Mouse (Mus musculus) midbrain, postnatal 0 days (tissue): ENCODE measurements around the gene Plin4. TPM values are rescaled to one million over a fixed set of nuclear protein-coding genes. Genes with fewer than 3 reads are reported as not detected.

Experiments used
- ATAC-seq: fragments of 200-750 bp; cut with Nextera tagmentation; 2 replicates; pipeline ENCODE4 v1.8.0; 2017; ENCODE audit warnings: moderate number of reproducible peaks, mild to moderate bottlenecking, moderate TSS enrichment, moderate library complexity; ENCODE audit not compliant: low FRiP score
- DNase-seq: peaks from one replicate; pipeline ENCODE4 v3.0.0-alpha.2; 2015; ENCODE audit warnings: low spot score
- H3K27ac ChIP-seq: fragments of 300-500 bp; sonication (generic); 2 replicates; pipeline ENCODE4 v1.5.1; 2014; ENCODE audit warnings: low read depth, mild to moderate bottlenecking, low read length, mixed read lengths
- H3K27me3 ChIP-seq: fragments of 300-500 bp; sonication (generic); 2 replicates; pipeline ENCODE4 v1.6.1; 2014; ENCODE audit warnings: low read length, control low read depth, mixed read lengths; ENCODE audit not compliant: insufficient read depth
- H3K36me3 ChIP-seq: fragments of 300-500 bp; sonication (generic); 2 replicates; pipeline ENCODE4 v1.6.1; 2014; ENCODE audit warnings: low read length, control low read depth, mixed read lengths; ENCODE audit not compliant: insufficient read depth
- H3K4me1 ChIP-seq: fragments of 300-500 bp; sonication (generic); 2 replicates; pipeline ENCODE4 v1.6.1; 2014; ENCODE audit warnings: mild to moderate bottlenecking, control low read depth, antibody characterized with exemption, low read length, mixed read lengths; ENCODE audit not compliant: insufficient read depth
- H3K4me2 ChIP-seq: fragments of 300-500 bp; sonication (generic); 2 replicates; pipeline ENCODE4 v1.6.1; 2014; ENCODE audit warnings: low read depth, mild to moderate bottlenecking, low read length, mixed read lengths; ENCODE audit not compliant: poor library complexity, severe bottlenecking
- H3K4me3 ChIP-seq: fragments of 300-500 bp; sonication (generic); 2 replicates; pipeline ENCODE4 v1.5.1; 2014; ENCODE audit warnings: low read depth, mild to moderate bottlenecking, low read length, moderate library complexity
- H3K9ac ChIP-seq: fragments of 300-500 bp; sonication (generic); replicated peaks from 2 replicates; pipeline ENCODE4 v1.6.1; 2014; ENCODE audit warnings: mild to moderate bottlenecking, low read length, moderate library complexity, mixed read lengths; ENCODE audit not compliant: poor library complexity, severe bottlenecking
- H3K9me3 ChIP-seq: fragments of 300-500 bp; sonication (generic); 2 replicates; pipeline ENCODE4 v1.6.1; 2016; ENCODE audit warnings: low read length, control low read depth
- CTCF ChIP-seq: IDR thresholded peaks from 2 replicates; pipeline ENCODE4 v1.5.1; 2016; ENCODE audit warnings: antibody characterized with exemption, mild to moderate bottlenecking
- WGBS: fragments of 180-500 bp; shearing (Covaris S2); extraction: QIAGEN DNeasy Blood & Tissue Kit; methylation state at CpG from one replicate; pipeline ENCODE4 v1.1.7; 2014; 5-methylcytosine and 5-hydroxymethylcytosine counted together
- polyA plus RNA-seq: library from polyadenylated mRNA; unstranded; fragments of >200 nt; fragmentation: Nextera tagmentation; extraction: Ambion mirVana; gene quantifications from 2 replicates; pipeline ENCODE4 v1.2.1, GENCODE M21; 2015
- total RNA-seq: library from RNA; depleted of rRNA; stranded (reverse); fragments of >200 nt; gene quantifications from 2 replicates; pipeline ENCODE4 v1.2.3, GENCODE M21; 2014

The Plin4 gene
- total and polyA plus RNA-seq, 2 experiments from 2014 or later, result 0.04 to 0.55 TPM

GRCm38 (mm10) chr17:56119431-56119830 lies 9.8 kb upstream of the Plin4 start:
- Histone ChIP-seq H3K9me3 (peaks cover 6% of the 10 kb centered on the region; the same call in 1 of the 2 replicates), H3K4me1 (peaks cover 4% of the 10 kb centered on the region; the same call in 1 of the 2 replicates), H3K27me3 (peaks cover 38% of the 10 kb centered on the region), H3K4me2 (no peak overlapping the region), H3K9ac (no peak overlapping the region), H3K4me3 (no peak overlapping the region), H3K27ac (no peak overlapping the region), H3K36me3 (peaks cover 8% of the 10 kb centered on the region)
- no peak for ATAC-seq
- TF ChIP-seq CTCF, result no peak
- WGBS, result 50% methylated on average over 12 of the region's 12 CpGs
- no peak for DNase-seq

GRCm38 (mm10) chr17:56117251-56117710 lies 7.7 kb upstream of the Plin4 start, which contains the start of gene Plin5:
Plin5 (minus strand) TSS chr17:56117596.
- Histone ChIP-seq H3K9ac (no peak within 1 kb of the TSS), H3K27me3 (peaks cover 38% of the 10 kb centered on the region), H3K27ac (no peak within 1 kb of the TSS), H3K36me3 (no peaks in the 10 kb centered on the region), H3K4me1 (peaks cover 4% of the 10 kb centered on the region; the same call in 1 of the 2 replicates), H3K4me2 (peak within 1 kb of the TSS; percentile 54), H3K9me3 (0 out of 2 replicates have a peak, but pooled peaks cover 3% of the 10 kb centered on the region), H3K4me3 (peak within 1 kb of the TSS; percentile 25)
- 3% methylated on average over 27 of the region's 27 CpGs for WGBS
- no peak for TF ChIP-seq CTCF
- DNase-seq (peak; percentile 59), ATAC-seq (peak; percentile 61)

DNA sequence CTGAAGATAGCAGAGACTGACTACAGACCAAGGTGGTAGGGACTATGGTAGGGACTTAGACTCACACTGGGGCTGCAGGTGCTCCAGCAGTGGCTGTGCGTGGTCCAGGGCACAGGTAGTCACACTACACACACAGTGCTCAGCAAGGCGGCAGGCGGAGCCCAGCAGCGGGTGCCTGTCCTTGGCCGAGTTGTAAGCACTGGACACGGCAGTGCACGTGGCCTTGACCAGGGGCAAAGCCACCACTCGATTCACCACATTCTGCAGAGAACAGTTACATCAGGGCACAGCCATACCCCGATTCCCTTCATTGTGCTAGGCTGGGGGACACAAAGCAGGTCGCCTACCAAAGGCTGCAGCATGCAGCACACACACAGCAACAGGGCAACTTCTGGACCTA lies 6.6 kb upstream of the Plin4 start:
- DNase-seq (no peak), ATAC-seq (no peak)
- Histone ChIP-seq H3K9ac (no peak overlapping the region), H3K4me2 (no peak overlapping the region), H3K9me3 (no peaks in the 10 kb centered on the region), H3K27me3 (peaks cover 30% of the 10 kb centered on the region), H3K4me1 (peaks cover 4% of the 10 kb centered on the region; the same call in 1 of the 2 replicates), H3K4me3 (no peak overlapping the region), H3K27ac (no peak overlapping the region), H3K36me3 (no peaks in the 10 kb centered on the region)
- no peak for TF ChIP-seq CTCF
- WGBS, result 75% methylated on average over 10 of the region's 10 CpGs

GRCm38 (mm10) chr17:56112743-56113142 lies 3.1 kb upstream of the Plin4 start:
- WGBS, result 76% methylated on average over 3 of the region's 3 CpGs
- no peak overlapping the region for H3K27ac ChIP-seq
- no peaks in the 10 kb centered on the region for H3K4me1 ChIP-seq
- no peaks in the 10 kb centered on the region for H3K36me3 ChIP-seq
- TF ChIP-seq CTCF, result no peak
- DNase-seq (no peak), ATAC-seq (no peak)
- no peaks in the 10 kb centered on the region for H3K9me3 ChIP-seq
- no peak overlapping the region for H3K9ac ChIP-seq
- no peak overlapping the region for H3K4me3 ChIP-seq
- H3K27me3 ChIP-seq, result no peaks in the 10 kb centered on the region
- no peak overlapping the region for H3K4me2 ChIP-seq

- ATAC-seq (peak; percentile 42; the same call in 1 of the 2 replicates), DNase-seq (peak; percentile 81)
- Histone ChIP-seq H3K9ac (no peak overlapping the region), H3K4me2 (no peak overlapping the region), H3K4me1 (no peaks in the 10 kb centered on the region), H3K36me3 (no peaks in the 10 kb centered on the region), H3K27me3 (no peaks in the 10 kb centered on the region), H3K4me3 (no peak overlapping the region), H3K27ac (no peak overlapping the region), H3K9me3 (no peaks in the 10 kb centered on the region)
- peak; percentile 86 for TF ChIP-seq CTCF
- 42% methylated on average over 5 of the region's 5 CpGs for WGBS
These were observed 2.3 kb upstream of the Plin4 start for GRCm38 (mm10) chr17:56111864-56112263.

GRCm38 (mm10) chr17:56111021-56111420 lies 1.4 kb upstream of the Plin4 start:
- no peaks in the 10 kb centered on the region for H3K27me3 ChIP-seq
- no peaks in the 10 kb centered on the region for H3K4me1 ChIP-seq
- WGBS, result 78% methylated on average over 1 of the region's 1 CpGs
- ATAC-seq, result no peak
- TF ChIP-seq CTCF, result no peak
- H3K4me3 ChIP-seq, result no peak overlapping the region
- H3K9me3 ChIP-seq, result no peaks in the 10 kb centered on the region
- H3K4me2 ChIP-seq, result no peak overlapping the region
- H3K27ac ChIP-seq, result no peak overlapping the region
- H3K36me3 ChIP-seq, result no peaks in the 10 kb centered on the region
- no peak overlapping the region for H3K9ac ChIP-seq
- DNase-seq, result no peak
